11 mouse cellular contexts compared by ENCODE assay signal in the genomic region with DNA sequence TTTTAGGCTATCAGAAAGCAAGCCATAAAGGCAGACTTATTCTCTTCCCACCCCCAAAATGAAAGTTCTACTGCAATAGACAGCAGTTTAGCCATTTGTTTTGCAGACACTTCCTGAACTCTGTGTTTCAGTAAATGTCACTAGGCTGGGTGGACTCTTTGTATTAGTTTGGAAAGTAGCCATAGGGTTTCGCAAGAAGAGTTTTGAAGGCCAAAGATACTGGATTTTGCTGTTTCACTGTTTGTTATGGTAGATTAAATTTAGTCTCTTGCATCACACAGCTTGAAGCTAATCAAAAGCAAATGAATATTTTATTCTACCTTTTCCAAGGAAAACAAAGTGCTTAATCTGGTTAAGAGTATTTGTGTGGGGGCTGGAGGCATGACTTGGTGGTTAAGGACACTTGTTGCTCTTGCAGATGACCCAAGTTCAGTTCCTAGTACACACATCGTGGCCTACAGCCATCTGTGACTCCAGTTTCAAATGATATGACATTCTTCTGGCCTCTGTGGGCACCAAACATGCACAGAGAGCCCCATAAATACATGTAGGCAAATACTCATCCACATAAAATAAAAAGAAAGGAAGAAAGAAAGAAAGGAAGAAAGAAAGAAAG. TPM values are rescaled to one million over a fixed set of nuclear protein-coding genes. Genes with fewer than 3 reads are reported as not detected.
DNase-seq lines count a peak whose midpoint lies in the region; ATAC-seq and TF ChIP-seq lines count a peak whose summit lies in the region.
"Had no signal": no experiment of that assay in that cellular context is flagged by ENCODE, and none has a peak within 500 bp of the region (broad histone marks: within the 10 kb centered on the region; RNA-seq: fewer than 3 reads in every experiment).

No protein-coding gene starts in this region.

- no peaks in the 10 kb centered on the region for H3K27me3 ChIP-seq in liver, embryonic 16.5 days (ENCODE audit: control insufficient read depth, insufficient read depth, low read depth, low read length)
- H3K27me3 ChIP-seq in hindbrain, postnatal 0 days (ENCODE audit: insufficient read depth, low read length): no peaks in the 10 kb centered on the region
- H3K27me3 ChIP-seq in midbrain, postnatal 0 days (ENCODE audit: insufficient read depth, low read length): no peaks in the 10 kb centered on the region
- H3K27me3 ChIP-seq in midbrain, embryonic 11.5 days (ENCODE audit: control insufficient read depth, insufficient read depth, low read length): no peaks in the 10 kb centered on the region

- H3K9ac ChIP-seq in liver, embryonic 16.5 days (ENCODE audit: low read depth, low read length): no peak overlapping the region
- H3K9ac ChIP-seq in hindbrain, postnatal 0 days (replicated peaks; ENCODE audit: low read length): no peak overlapping the region
- H3K9ac ChIP-seq in midbrain, postnatal 0 days (replicated peaks; ENCODE audit: low read length, poor library complexity, severe bottlenecking): no peak overlapping the region
- H3K9ac ChIP-seq in midbrain, embryonic 11.5 days (ENCODE audit: low read length): no peak overlapping the region
- H3K9ac ChIP-seq: heart, embryonic 13.5 days had no signal

- WGBS in liver, embryonic 16.5 days (ENCODE audit: insufficient replicate concordance): 50% methylated on average over 2 of the region's 2 CpGs
- 67% methylated on average over 2 of the region's 2 CpGs for WGBS in hindbrain, postnatal 0 days
- 62% methylated on average over 2 of the region's 2 CpGs for WGBS in midbrain, postnatal 0 days
- WGBS in midbrain, embryonic 11.5 days: 79% methylated on average over 2 of the region's 2 CpGs

- no peak overlapping the region for H3K4me3 ChIP-seq in gastrocnemius, adult 2 months
- no peak overlapping the region for H3K4me3 ChIP-seq in liver, embryonic 16.5 days (ENCODE audit: low read depth, low read length)
- H3K4me3 ChIP-seq in hindbrain, postnatal 0 days (ENCODE audit: low read length): no peak overlapping the region
- H3K4me3 ChIP-seq in midbrain, postnatal 0 days (ENCODE audit: low read depth, low read length): no peak overlapping the region
- H3K4me3 ChIP-seq in midbrain, embryonic 11.5 days (ENCODE audit: low read depth, low read length): no peak overlapping the region
- H3K4me3 ChIP-seq: heart, embryonic 13.5 days had no signal

- no peaks in the 10 kb centered on the region for H3K4me1 ChIP-seq in liver, embryonic 16.5 days (ENCODE audit: control insufficient read depth, low read depth, low read length)
- H3K4me1 ChIP-seq in hindbrain, postnatal 0 days (ENCODE audit: insufficient read depth, low read length): no peaks in the 10 kb centered on the region
- no peaks in the 10 kb centered on the region for H3K4me1 ChIP-seq in midbrain, postnatal 0 days (ENCODE audit: insufficient read depth, low read length)
- no peaks in the 10 kb centered on the region for H3K4me1 ChIP-seq in midbrain, embryonic 11.5 days (ENCODE audit: control insufficient read depth, insufficient read depth, low read length)

- no peak overlapping the region for H3K4me2 ChIP-seq in liver, embryonic 16.5 days (ENCODE audit: low read depth, low read length)
- H3K4me2 ChIP-seq in hindbrain, postnatal 0 days (ENCODE audit: low read depth, low read length): no peak overlapping the region
- no peak overlapping the region for H3K4me2 ChIP-seq in midbrain, postnatal 0 days (ENCODE audit: low read depth, low read length, poor library complexity, severe bottlenecking)
- no peak overlapping the region for H3K4me2 ChIP-seq in midbrain, embryonic 11.5 days
- H3K4me2 ChIP-seq: heart, embryonic 13.5 days had no signal

- no peaks in the 10 kb centered on the region for H3K36me3 ChIP-seq in liver, embryonic 16.5 days (ENCODE audit: control insufficient read depth, insufficient read depth)
- H3K36me3 ChIP-seq in hindbrain, postnatal 0 days (ENCODE audit: insufficient read depth, low read length): no peaks in the 10 kb centered on the region
- no peaks in the 10 kb centered on the region for H3K36me3 ChIP-seq in midbrain, postnatal 0 days (ENCODE audit: insufficient read depth, low read length)
- no peaks in the 10 kb centered on the region for H3K36me3 ChIP-seq in midbrain, embryonic 11.5 days (ENCODE audit: control insufficient read depth, insufficient read depth, low read length)
- H3K36me3 ChIP-seq: heart, embryonic 13.5 days had no signal

- H3K9me3 ChIP-seq in liver, embryonic 16.5 days (replicated peaks; ENCODE audit: control insufficient read depth, low read length): no peaks in the 10 kb centered on the region
- H3K9me3 ChIP-seq in hindbrain, postnatal 0 days (ENCODE audit: low read length): no peaks in the 10 kb centered on the region
- H3K9me3 ChIP-seq in midbrain, postnatal 0 days (ENCODE audit: low read length): no peaks in the 10 kb centered on the region
- H3K9me3 ChIP-seq in midbrain, embryonic 11.5 days (ENCODE audit: control insufficient read depth, low read length): no peaks in the 10 kb centered on the region
- H3K9me3 ChIP-seq: heart, embryonic 13.5 days had no signal

- H3K27ac ChIP-seq in gastrocnemius, adult 2 months: peak overlapping the region; percentile 70
- peak overlapping the region; percentile 76 for H3K27ac ChIP-seq in liver, embryonic 16.5 days (ENCODE audit: low read length)
- no peak overlapping the region for H3K27ac ChIP-seq in hindbrain, postnatal 0 days
- H3K27ac ChIP-seq in midbrain, postnatal 0 days (ENCODE audit: low read depth, low read length): no peak overlapping the region
- no peak overlapping the region for H3K27ac ChIP-seq in midbrain, embryonic 11.5 days (ENCODE audit: low read depth, low read length)
- H3K27ac ChIP-seq: heart, embryonic 13.5 days had no signal

- no peak for TF ChIP-seq CTCF in gastrocnemius, adult 2 months (IDR thresholded peaks at IDR 0.05)
- no peak for TF ChIP-seq CTCF in hindbrain, postnatal 0 days (IDR thresholded peaks at IDR 0.05; ENCODE audit: low read depth)
- TF ChIP-seq CTCF in midbrain, postnatal 0 days (IDR thresholded peaks at IDR 0.05): no peak

- peak; percentile 77 for ATAC-seq in liver, embryonic 16.5 days (ENCODE audit: low read depth)
- no peak for ATAC-seq in hindbrain, postnatal 0 days
- ATAC-seq in midbrain, postnatal 0 days (ENCODE audit: low FRiP score): no peak
- ATAC-seq in midbrain, embryonic 11.5 days (ENCODE audit: low FRiP score): no peak

- intact Hi-C loops in gastrocnemius, adult 2 months (cut with DNase I): no loop called here
- intact Hi-C loops in gastrocnemius, postnatal 36 days (cut with DNase I): no loop called here

- DNase-seq in gastrocnemius, adult 2 months: peak; percentile 26
- no peak for DNase-seq in gastrocnemius, postnatal 36 days
- DNase-seq in urinary bladder, postnatal 25 days (ENCODE audit: low spot score): peak; percentile 6
- no peak for DNase-seq in urinary bladder, postnatal 4 days (ENCODE audit: low spot score in 2 of 2)
- no peak for DNase-seq in hindbrain, postnatal 0 days (ENCODE audit: low spot score)
- no peak for DNase-seq in midbrain, postnatal 0 days (ENCODE audit: low spot score)
- no peak for DNase-seq in midbrain, embryonic 11.5 days (ENCODE audit: low spot score, missing footprints)
- DNase-seq: cerebellum, adult 9-10 months; midbrain, embryonic 14.5 days had no signal

RNA-seq across cellular contexts. Expression of a gene that starts 11.3 kb away (rescaled TPM):
- total RNA-seq in gastrocnemius, adult 2 months (2021): 1 to 10 TPM in 1 of 2 experiments, under 1 TPM in 1; 0.45 to 1.1 TPM
- under 1 TPM; 0.12 to 0.15 TPM for total RNA-seq in gastrocnemius, postnatal 36 days (2021)
- 6.1 and 7.2 TPM in 2 replicates for polyA plus RNA-seq in liver, embryonic 16.5 days (2015; fragmentation: Nextera tagmentation; extraction: Ambion mirVana)
- total RNA-seq in hindbrain, postnatal 0 days (2014; rRNA removed): 0.78 and 2.0 TPM in 2 replicates
- polyA plus RNA-seq in hindbrain, postnatal 0 days (2015; fragmentation: Nextera tagmentation; extraction: Ambion mirVana): 0.78 and 1.1 TPM in 2 replicates
- 0.09 TPM in 1 of 2 replicates, not detected in the other for total RNA-seq in midbrain, postnatal 0 days (2014; rRNA removed)
- polyA plus RNA-seq in midbrain, postnatal 0 days (2015; fragmentation: Nextera tagmentation; extraction: Ambion mirVana): 0.12 and 0.37 TPM in 2 replicates
- polyA plus RNA-seq in midbrain, embryonic 11.5 days (2014; fragmentation: Nextera tagmentation; extraction: Ambion mirVana): 0.07 and 0.08 TPM in 2 replicates

Comparison
In these comparisons a context has a peak if more than half of its experiments do, and no peak if none do; other contexts are left out.
1. DNase-seq: peak in gastrocnemius, adult 2 months (single experiment) and urinary bladder, postnatal 25 days (single experiment); none in gastrocnemius, postnatal 36 days (0 of 2), urinary bladder, postnatal 4 days (0 of 2), hindbrain, postnatal 0 days (single experiment), midbrain, postnatal 0 days (single experiment) and midbrain, embryonic 11.5 days (single experiment).
2. H3K27ac ChIP-seq: peak in gastrocnemius, adult 2 months (single experiment) and liver, embryonic 16.5 days (single experiment); none in hindbrain, postnatal 0 days (single experiment), midbrain, postnatal 0 days (single experiment) and midbrain, embryonic 11.5 days (single experiment).